Mouse (Mus musculus): Measurements from ENCODE around the gene Qrich1.
A peak's percentile ranks its signal among the peaks of the same experiment; 100 is the strongest.
"Not testable (repeated sequence)": the region's sequence is repeated elsewhere in the genome, so short reads cannot be mapped to it uniquely, and the experiment has no call there.

Qrich1 gene

GRCm38 (mm10) chr9:108587571-108588180 lies 71.1 kb downstream of the Qrich1 start:
- no peak for DNase-seq (ENCODE audit: low read depth)

DNA sequence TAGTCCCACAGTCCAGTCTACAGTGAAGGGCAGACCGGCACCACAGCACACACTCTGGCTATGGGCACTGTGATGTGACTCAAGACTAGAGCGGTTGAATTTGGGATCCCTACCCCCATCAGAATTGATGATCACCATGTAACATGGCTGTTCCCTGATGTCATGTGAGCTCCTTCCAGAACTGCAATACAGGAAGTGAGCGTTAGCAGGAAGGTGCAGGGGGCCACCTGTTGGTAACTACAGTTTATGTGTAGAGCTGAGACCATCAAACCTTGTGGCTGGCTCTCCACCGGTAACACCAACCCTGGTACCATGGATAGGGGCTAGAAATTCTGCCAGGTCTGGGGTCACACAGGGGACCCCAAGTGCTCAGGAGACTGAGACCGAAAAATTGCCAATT lies 72.6 kb downstream of the Qrich1 start:
- peak; percentile 40 for DNase-seq (ENCODE audit: low read depth)

GRCm38 (mm10) chr9:108591462-108591861 lies 74.9 kb downstream of the Qrich1 start:
- DNase-seq (ENCODE audit: low read depth), result no peak

- no peak for DNase-seq (ENCODE audit: low read depth)
Measured at GRCm38 (mm10) chr9:108594354-108594753, 77.7 kb downstream of the Qrich1 start.

GRCm38 (mm10) chr9:108596998-108597764 lies 80.6 kb downstream of the Qrich1 start, which contains the start of gene P4htm:
Gene P4htm (minus strand): TSS chr9:108597667.
- peak; percentile 72 for DNase-seq (ENCODE audit: low read depth)

DNA sequence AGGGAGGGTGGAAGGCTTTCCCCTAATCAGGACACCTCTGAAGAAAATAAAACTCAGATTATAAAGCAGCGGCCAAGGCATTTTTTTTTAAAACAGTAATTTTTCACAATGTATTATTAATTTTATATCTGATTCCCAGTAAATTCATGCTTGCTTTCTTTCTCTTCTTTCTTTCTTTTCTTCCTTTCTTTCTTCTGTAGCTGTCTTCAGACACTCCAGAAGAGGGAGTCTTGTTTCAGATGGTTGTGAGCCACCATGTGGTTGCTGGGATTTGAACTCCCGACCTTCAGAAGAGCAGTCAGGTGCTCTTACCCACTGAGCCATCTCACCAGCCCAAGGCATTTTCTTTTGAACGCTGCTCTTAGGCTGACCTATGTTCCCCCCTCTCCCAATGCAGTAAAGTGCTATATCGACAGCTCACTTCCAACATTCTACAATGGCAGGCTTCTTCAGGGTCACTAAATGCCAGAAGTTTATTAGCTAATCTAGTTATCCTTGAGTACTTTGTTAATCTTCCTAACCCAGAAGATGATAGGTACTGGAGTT lies 82.5 kb downstream of the Qrich1 start:
- no peak for DNase-seq (ENCODE audit: low read depth)

DNA sequence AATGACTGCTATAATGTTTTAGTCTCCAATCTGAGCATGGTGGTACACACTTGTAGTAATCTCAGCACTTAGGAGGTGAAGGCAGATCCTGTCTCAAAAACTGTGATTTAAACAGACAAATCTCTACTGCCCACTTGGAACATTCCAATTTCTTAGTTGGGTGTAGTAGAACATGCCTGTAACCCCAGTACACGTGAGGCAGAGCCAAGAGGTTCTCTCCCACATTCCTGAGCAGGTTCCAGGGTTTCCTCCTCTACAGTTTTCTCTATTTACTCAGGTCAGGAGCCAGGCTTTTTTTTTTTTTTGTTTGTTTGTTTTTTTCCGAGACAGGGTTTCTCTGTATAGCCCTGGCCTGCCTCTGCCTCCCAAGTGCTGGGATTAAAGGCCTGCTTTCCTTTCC lies 83.4 kb downstream of the Qrich1 start:
- DNase-seq (ENCODE audit: low read depth), result no peak

- DNase-seq (ENCODE audit: low read depth), result no peak
Measured at GRCm38 (mm10) chr9:108601986-108602385, 85.4 kb downstream of the Qrich1 start.

DNA sequence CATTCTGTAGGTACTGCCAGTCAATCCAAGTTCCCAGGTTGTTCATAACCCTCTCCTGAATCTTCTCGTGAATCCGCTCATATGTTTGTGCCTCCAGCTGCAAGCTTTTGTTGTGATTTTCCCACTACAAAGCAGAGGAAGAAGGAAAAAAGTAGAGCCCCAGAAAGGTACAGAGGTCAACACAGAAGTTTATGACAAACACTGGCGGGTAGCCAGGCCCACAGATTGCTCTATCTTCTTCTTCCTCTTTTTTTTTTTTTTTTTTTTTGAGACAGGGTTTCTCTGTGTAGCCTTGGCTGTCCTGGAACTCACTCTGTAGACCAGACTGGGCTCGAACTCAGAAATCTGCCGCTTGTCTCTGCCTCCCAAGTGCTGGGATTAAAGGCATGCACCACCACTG lies 91.3 kb downstream of the Qrich1 start:
- DNase-seq (ENCODE audit: low read depth), result not testable (repeated sequence)

- DNase-seq (ENCODE audit: low read depth), result no peak
Measured at GRCm38 (mm10) chr9:108608889-108609288, 92.3 kb downstream of the Qrich1 start.
